Mouse (Mus musculus): Measurements from ENCODE around the gene Rbx1. TPM values are rescaled to one million over a fixed set of nuclear protein-coding genes. Genes with fewer than 3 reads are reported as not detected.

Rbx1 gene
- total and polyA plus RNA-seq, 3 experiments = 177 to 238 (median 184) TPM

GRCm38 (mm10) chr15:81482966-81483365, 16.9 kb downstream of the Rbx1 start:
- Histone ChIP-seq H3K27me3 (replicated peaks) (no peaks in the 10 kb centered on the region), H3K27ac (ENCODE audit: insufficient read depth, low read depth) (no peak overlapping the region), H3K4me2 (ENCODE audit: insufficient read depth, low read depth, poor library complexity, severe bottlenecking) (no peak overlapping the region), H3K79me2 (replicated peaks; ENCODE audit: control insufficient read depth, extremely low read depth, insufficient read depth, poor library complexity, severe bottlenecking) (no peaks in the 10 kb centered on the region), H3K9me3 (replicated peaks; ENCODE audit: low read length) (no peaks in the 10 kb centered on the region), H3K9ac (ENCODE audit: insufficient read depth, low read depth) (no peak overlapping the region), H3K4me1 (ENCODE audit: control insufficient read depth in 1 of 2, insufficient read depth in 2 of 2) (peaks cover 0 to 3% of the 10 kb centered on the region in 2 experiments; a peak in 1 of 4 replicates), H3K36me3 (replicated peaks in 1 of 2; ENCODE audit: control insufficient read depth in 1 of 2, insufficient read depth in 1 of 2, low read length in 1 of 2) (no peaks in the 10 kb centered on the region), H3K4me3 (replicated peaks in 1 of 3; ENCODE audit: low read depth in 2 of 3, low read length in 2 of 3, poor library complexity in 1 of 3) (no peak overlapping the region)
- no peak for DNase-seq (ENCODE audit: extremely low read depth)
- in situ Hi-C loops (cut with MboI; ENCODE audit: low pct_ligation_motif_present, low pct_unique_long_range_greater_than_20kb, low sequenced_read_pairs) (loop anchor here (10.0 kb wide), 1 partner anchor 102 kb away; the partner anchor contains the start of gene Ep300), dilution Hi-C loops (cut with MboI; ENCODE audit: extremely low pct_ligation_motif_present, extremely low pct_unique_long_range_greater_than_20kb, low sequenced_read_pairs) (no loop called here)
- TF ChIP-seq IRF4 (IDR thresholded peaks at IDR 0.05; ENCODE audit: low read depth, low read length) = no peak
- TF ChIP-seq ZC3H11A (IDR thresholded peaks at IDR 0.05; ENCODE audit: low read depth, low read length) = no peak

- no peak for DNase-seq (ENCODE audit: extremely low read depth)
- Histone ChIP-seq H3K4me1 (ENCODE audit: control insufficient read depth in 1 of 2, insufficient read depth in 2 of 2) (peaks cover 0 to 3% of the 10 kb centered on the region in 2 experiments; a peak in 1 of 4 replicates), H3K9me3 (replicated peaks; ENCODE audit: low read length) (no peaks in the 10 kb centered on the region), H3K4me2 (ENCODE audit: insufficient read depth, low read depth, poor library complexity, severe bottlenecking) (no peak overlapping the region), H3K79me2 (replicated peaks; ENCODE audit: control insufficient read depth, extremely low read depth, insufficient read depth, poor library complexity, severe bottlenecking) (no peaks in the 10 kb centered on the region), H3K4me3 (replicated peaks in 1 of 3; ENCODE audit: low read depth in 2 of 3, low read length in 2 of 3, poor library complexity in 1 of 3) (no peak overlapping the region), H3K27me3 (replicated peaks) (no peaks in the 10 kb centered on the region), H3K27ac (ENCODE audit: insufficient read depth, low read depth) (no peak overlapping the region), H3K36me3 (replicated peaks in 1 of 2; ENCODE audit: control insufficient read depth in 1 of 2, insufficient read depth in 1 of 2, low read length in 1 of 2) (no peaks in the 10 kb centered on the region), H3K9ac (ENCODE audit: insufficient read depth, low read depth) (no peak overlapping the region)
- dilution Hi-C loops (cut with MboI; ENCODE audit: extremely low pct_ligation_motif_present, extremely low pct_unique_long_range_greater_than_20kb, low sequenced_read_pairs) = no loop called here
- no peak for TF ChIP-seq NELFE (IDR thresholded peaks at IDR 0.05; ENCODE audit: low read depth, low read length)
- TF ChIP-seq RAD21 (IDR thresholded peaks at IDR 0.05; ENCODE audit: low read depth, low read length) = no peak
- TF ChIP-seq ZC3H11A (IDR thresholded peaks at IDR 0.05; ENCODE audit: low read depth, low read length) = no peak
- no peak for TF ChIP-seq ZNF384 (IDR thresholded peaks at IDR 0.05; ENCODE audit: low read depth, low read length)
- no peak for TF ChIP-seq MAZ (IDR thresholded peaks at IDR 0.05; ENCODE audit: low read depth, low read length)
- TF ChIP-seq MXI1 (IDR thresholded peaks at IDR 0.05; ENCODE audit: low read depth, low read length) = no peak
- TF ChIP-seq MAFK (IDR thresholded peaks at IDR 0.05; ENCODE audit: insufficient replicate concordance, low read length) = no peak
- no peak for TF ChIP-seq MEF2A (IDR thresholded peaks at IDR 0.05; ENCODE audit: borderline replicate concordance, low read depth, low read length)
- TF ChIP-seq CHD2 (IDR thresholded peaks at IDR 0.05; ENCODE audit: low read length) = no peak
- no peak for TF ChIP-seq HCFC1 (IDR thresholded peaks at IDR 0.05; ENCODE audit: low read depth, low read length)
- TF ChIP-seq ETS1 (conservative IDR thresholded peaks at IDR 0.05; ENCODE audit: low read depth, low read length) = no peak
- in situ Hi-C loops (cut with MboI; ENCODE audit: low pct_ligation_motif_present, low pct_unique_long_range_greater_than_20kb, low sequenced_read_pairs) = loop anchor here (10.0 kb wide), 1 partner anchor 101 kb away; the partner anchor contains the start of gene Ep300
Observed at GRCm38 (mm10) chr15:81483691-81484090, 17.6 kb downstream of the Rbx1 start.

GRCm38 (mm10) chr15:81485483-81485882, 19.4 kb downstream of the Rbx1 start:
- no peak overlapping the region for H3K4me3 ChIP-seq (replicated peaks in 1 of 3; ENCODE audit: low read depth in 2 of 3, low read length in 2 of 3, poor library complexity in 1 of 3)
- H3K79me2 ChIP-seq (replicated peaks; ENCODE audit: control insufficient read depth, extremely low read depth, insufficient read depth, poor library complexity, severe bottlenecking) = no peaks in the 10 kb centered on the region
- DNase-seq (ENCODE audit: extremely low read depth) = no peak
- dilution Hi-C loops (cut with MboI; ENCODE audit: extremely low pct_ligation_motif_present, extremely low pct_unique_long_range_greater_than_20kb, low sequenced_read_pairs) (no loop called here), in situ Hi-C loops (cut with MboI; ENCODE audit: low pct_ligation_motif_present, low pct_unique_long_range_greater_than_20kb, low sequenced_read_pairs) (loop anchor here (10.0 kb wide), 1 partner anchor 99 kb away; the partner anchor contains the start of gene Ep300)
- no peak overlapping the region for H3K27ac ChIP-seq (ENCODE audit: insufficient read depth, low read depth)
- H3K9ac ChIP-seq (ENCODE audit: insufficient read depth, low read depth) = no peak overlapping the region
- H3K27me3 ChIP-seq (replicated peaks) = no peaks in the 10 kb centered on the region
- no peak overlapping the region for H3K4me2 ChIP-seq (ENCODE audit: insufficient read depth, low read depth, poor library complexity, severe bottlenecking)
- no peaks in the 10 kb centered on the region for H3K36me3 ChIP-seq (replicated peaks in 1 of 2; ENCODE audit: control insufficient read depth in 1 of 2, insufficient read depth in 1 of 2, low read length in 1 of 2)
- no peaks in the 10 kb centered on the region for H3K4me1 ChIP-seq (ENCODE audit: control insufficient read depth in 1 of 2, insufficient read depth in 2 of 2)
- no peak for TF ChIP-seq ZMIZ1 (IDR thresholded peaks at IDR 0.05; ENCODE audit: low read depth, low read length)
- TF ChIP-seq USF1 (IDR thresholded peaks at IDR 0.05; ENCODE audit: low read depth, low read length) = no peak
- no peak for TF ChIP-seq UBTF (IDR thresholded peaks at IDR 0.05; ENCODE audit: low read depth, low read length)
- no peak for TF ChIP-seq NELFE (IDR thresholded peaks at IDR 0.05; ENCODE audit: low read depth, low read length)
- TF ChIP-seq JUN (IDR thresholded peaks at IDR 0.05; ENCODE audit: insufficient read depth, low read depth, low read length) = no peak
- TF ChIP-seq GABPA (IDR thresholded peaks at IDR 0.05; ENCODE audit: insufficient replicate concordance, low read depth, low read length) = no peak
- TF ChIP-seq RAD21 (IDR thresholded peaks at IDR 0.05; ENCODE audit: low read depth, low read length) = no peak
- no peak for TF ChIP-seq TBP (conservative IDR thresholded peaks at IDR 0.05; ENCODE audit: low read depth, low read length)
- no peaks in the 10 kb centered on the region for H3K9me3 ChIP-seq (replicated peaks; ENCODE audit: low read length)

All from CH12.LX (cell line).